Mouse (Mus musculus): ENCODE results near the gene Cldn19. TPM values are rescaled to one million over a fixed set of nuclear protein-coding genes. Genes with fewer than 3 reads are reported as not detected.

The Cldn19 gene
- total RNA-seq, 4 experiments from 2014 or later: 0.13 to 0.60 (median 0.53) TPM; not detected in 1

GRCm38 (mm10) chr4:119297361-119297760 is 42.1 kb downstream of the Cldn19 start:
- no peak for DNase-seq (ENCODE audit: low spot score in 2 of 2)

- DNase-seq (ENCODE audit: low spot score in 2 of 2): no peak
Measured at GRCm38 (mm10) chr4:119300761-119301160, 45.5 kb downstream of the Cldn19 start.

- DNase-seq (ENCODE audit: low spot score in 2 of 2): no peak
Measured at GRCm38 (mm10) chr4:119301777-119302176, 46.6 kb downstream of the Cldn19 start.

- DNase-seq (ENCODE audit: low spot score in 2 of 2): no peak
Measured at GRCm38 (mm10) chr4:119303291-119303690, 48.1 kb downstream of the Cldn19 start.

- no peak for DNase-seq (ENCODE audit: low spot score in 2 of 2)
Measured at GRCm38 (mm10) chr4:119305418-119305817, 50.2 kb downstream of the Cldn19 start.

Other genes with a start within 250 kb of the Cldn19 start
- 100 to 1,000 TPM in 1 of 4 experiments, 10 to 100 TPM in 3; 83.3 to 103 (median 92.3) TPM for gene Slc2a1, start 146.7 kb upstream of the Cldn19 start, total RNA-seq (2022)
- 1 to 10 TPM; 6.6 to 7.9 (median 7.3) TPM for gene Zfp691, start 81.2 kb upstream of the Cldn19 start, total RNA-seq (2022)
- gene Ermap, start 65.4 kb upstream of the Cldn19 start, total RNA-seq (2022): under 1 TPM; 0.53 to 0.98 (median 0.78) TPM
- 10 to 100 TPM; 15.2 to 18.2 (median 16.4) TPM for gene Svbp, start 60.1 kb upstream of the Cldn19 start, total RNA-seq (2022)
- under 1 TPM; 0.37 to 0.72 (median 0.55) TPM for gene Tmem269, start 37.2 kb upstream of the Cldn19 start, total RNA-seq (2022)
- 10 to 100 TPM; 21.6 to 30.7 (median 28.2) TPM for gene AU022252, start 22.7 kb upstream of the Cldn19 start, total RNA-seq (2022)
- 1 to 10 TPM; 7.0 to 8.9 (median 8.0) TPM for gene P3h1, start 22.5 kb upstream of the Cldn19 start, total RNA-seq (2022)
- gene Ybx1, start 39.2 kb downstream of the Cldn19 start, total RNA-seq (2022): 100 to 1,000 TPM; 177 to 201 (median 189) TPM
- gene Ppih, start 65.1 kb downstream of the Cldn19 start, total RNA-seq (2022): 10 to 100 TPM; 15.9 to 18.6 (median 17.5) TPM
- 10 to 100 TPM; 20.9 to 24.6 (median 23.2) TPM for gene Ccdc30, start 160.1 kb downstream of the Cldn19 start, total RNA-seq (2022)
- 1 to 10 TPM; 5.0 to 6.8 (median 6.0) TPM for gene Ppcs, start 167.0 kb downstream of the Cldn19 start, total RNA-seq (2022)
- gene Zmynd12, start 167.4 kb downstream of the Cldn19 start, total RNA-seq (2022): 1 to 10 TPM in 1 of 4 experiments, under 1 TPM in 3; 0.46 to 1.2 (median 0.76) TPM
- 10 to 100 TPM; 10.2 to 11.2 (median 11.0) TPM for gene Rimkla, start 237.2 kb downstream of the Cldn19 start, total RNA-seq (2022)

All from left cerebral cortex, adult 8-10 months (tissue).